In the genomic region with DNA sequence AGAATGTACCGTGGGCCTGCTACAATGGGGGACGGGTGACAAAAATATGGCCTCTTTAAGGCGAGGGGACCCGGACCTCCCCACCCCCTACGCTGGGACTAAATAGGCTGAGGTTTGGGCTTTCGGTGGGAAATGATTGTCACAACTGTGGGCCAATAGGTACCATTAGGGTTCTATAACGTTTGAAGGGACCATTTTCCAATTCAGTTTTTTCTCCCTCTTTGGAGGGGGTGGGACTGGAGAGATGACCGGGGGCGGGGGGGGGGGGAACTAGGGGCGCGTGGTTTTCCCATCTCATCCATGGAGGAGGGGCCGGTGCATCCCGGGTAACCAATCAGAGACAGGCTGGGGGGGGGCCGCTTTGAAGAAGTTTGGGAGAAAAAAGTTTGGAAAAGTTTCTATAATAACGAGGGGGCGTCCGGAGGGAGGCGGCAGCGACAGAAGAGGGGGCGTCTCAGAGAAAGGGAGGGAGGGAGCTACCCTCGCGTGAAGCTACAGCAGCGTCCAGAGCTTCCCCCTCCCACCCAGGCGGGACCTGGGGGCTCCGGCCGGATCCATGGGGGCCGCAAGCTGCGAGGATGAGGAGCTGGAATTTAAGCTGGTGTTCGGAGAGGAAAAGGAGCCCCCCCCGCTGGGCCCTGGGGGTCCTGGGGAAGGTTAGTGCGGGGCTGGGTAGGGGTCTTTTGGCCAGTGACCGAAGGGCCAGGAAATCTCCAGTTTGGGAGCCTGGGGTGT, we compare ENCODE assay signal across 9 mouse cellular contexts. TPM values are rescaled to one million over a fixed set of nuclear protein-coding genes. Genes with fewer than 3 reads are reported as not detected.
A peak's percentile ranks its signal among the peaks of the same experiment; 100 is the strongest.
DNase-seq lines count a peak whose midpoint lies in the region; ATAC-seq lines count a peak whose summit lies in the region.
"Had no signal": no experiment of that assay in that cellular context is flagged by ENCODE, and none has a peak within 500 bp of the region (broad histone marks: within the 10 kb centered on the region; RNA-seq: fewer than 3 reads in every experiment).

No protein-coding gene starts in this region.

- peak overlapping the region; percentile 97 for H3K27ac ChIP-seq in kidney, embryonic 14.5 days (ENCODE audit: low read depth, low read length)
- peak overlapping the region; percentile 98 for H3K27ac ChIP-seq in embryonic facial prominence, embryonic 10.5 days (replicated peaks)
- peak overlapping the region; percentile 94 for H3K27ac ChIP-seq in heart, embryonic 10.5 days
- peak overlapping the region; percentile 95 for H3K27ac ChIP-seq in midbrain, embryonic 10.5 days (replicated peaks)

- WGBS in kidney, embryonic 14.5 days, result under 1% methylated on average over 29 of the region's 32 CpGs
- WGBS in embryonic facial prominence, embryonic 10.5 days, result under 1% methylated on average over 32 of the region's 32 CpGs
- WGBS in heart, embryonic 10.5 days, result under 1% methylated on average over 31 of the region's 32 CpGs
- WGBS in midbrain, embryonic 10.5 days, result under 1% methylated on average over 32 of the region's 32 CpGs

- H3K4me1 ChIP-seq in kidney, embryonic 14.5 days (ENCODE audit: control insufficient read depth, insufficient read depth, low read length), result peaks cover 31% of the 10 kb centered on the region
- H3K4me1 ChIP-seq in embryonic facial prominence, embryonic 10.5 days, result peaks cover 70% of the 10 kb centered on the region
- peaks cover 54% of the 10 kb centered on the region for H3K4me1 ChIP-seq in heart, embryonic 10.5 days
- peaks cover 63% of the 10 kb centered on the region for H3K4me1 ChIP-seq in midbrain, embryonic 10.5 days

- ATAC-seq in kidney, embryonic 14.5 days (ENCODE audit: low FRiP score, low TSS enrichment), result peak; percentile 8
- ATAC-seq in megakaryocyte, adult 5-6 weeks (ENCODE audit: poor library complexity, severe bottlenecking), result no peak

- no peaks in the 10 kb centered on the region for H3K9me3 ChIP-seq in kidney, embryonic 14.5 days (ENCODE audit: control insufficient read depth, low read length)
- no peaks in the 10 kb centered on the region for H3K9me3 ChIP-seq in embryonic facial prominence, embryonic 10.5 days
- H3K9me3 ChIP-seq in heart, embryonic 10.5 days, result no peaks in the 10 kb centered on the region
- H3K9me3 ChIP-seq in midbrain, embryonic 10.5 days (replicated peaks), result no peaks in the 10 kb centered on the region

- peaks cover 10% of the 10 kb centered on the region for H3K36me3 ChIP-seq in kidney, embryonic 14.5 days (ENCODE audit: control insufficient read depth, insufficient read depth, low read length)
- peaks cover 35% of the 10 kb centered on the region for H3K36me3 ChIP-seq in embryonic facial prominence, embryonic 10.5 days (replicated peaks)
- peaks cover 12% of the 10 kb centered on the region for H3K36me3 ChIP-seq in heart, embryonic 10.5 days
- peaks cover 3% of the 10 kb centered on the region; the same call in 1 of the 2 replicates for H3K36me3 ChIP-seq in midbrain, embryonic 10.5 days

- H3K4me2 ChIP-seq in kidney, embryonic 14.5 days (replicated peaks; ENCODE audit: low read depth, low read length), result peak overlapping the region; percentile 81

- DNase-seq in kidney, adult 8-10 months, result no peak
- peak; percentile 89 for DNase-seq in embryonic facial prominence, embryonic 10.5 days (ENCODE audit: low spot score)
- no peak for DNase-seq in heart, embryonic 10.5 days (ENCODE audit: low spot score)
- DNase-seq in kidney, postnatal 14 days, result peak; percentile 75
- DNase-seq in midbrain, embryonic 10.5 days (ENCODE audit: low spot score), result peak; percentile 70
- DNase-seq in urinary bladder, postnatal 4 days (ENCODE audit: low spot score in 2 of 2), result peak; percentile 66 to 77

- no peaks in the 10 kb centered on the region for H3K27me3 ChIP-seq in kidney, embryonic 14.5 days (ENCODE audit: control insufficient read depth, insufficient read depth, low read length)
- peaks cover 28% of the 10 kb centered on the region for H3K27me3 ChIP-seq in embryonic facial prominence, embryonic 10.5 days (replicated peaks; ENCODE audit: low read depth, poor library complexity, severe bottlenecking)
- H3K27me3 ChIP-seq in heart, embryonic 10.5 days (ENCODE audit: insufficient read depth, poor library complexity, severe bottlenecking), result peaks cover 29% of the 10 kb centered on the region
- H3K27me3 ChIP-seq in midbrain, embryonic 10.5 days (ENCODE audit: low read depth, poor library complexity, severe bottlenecking), result peaks cover 48% of the 10 kb centered on the region

- peak overlapping the region; percentile 83 for H3K4me3 ChIP-seq in kidney, embryonic 14.5 days (ENCODE audit: low read length)
- peak overlapping the region; percentile 83 for H3K4me3 ChIP-seq in embryonic facial prominence, embryonic 10.5 days
- peak overlapping the region; percentile 75 for H3K4me3 ChIP-seq in heart, embryonic 10.5 days
- peak overlapping the region; percentile 75 for H3K4me3 ChIP-seq in midbrain, embryonic 10.5 days
- H3K4me3 ChIP-seq: erythroblast, embryonic 14.5 days had no signal

- H3K9ac ChIP-seq in kidney, embryonic 14.5 days (ENCODE audit: low read depth, low read length), result peak overlapping the region; percentile 80

RNA-seq across cellular contexts. Expression of a gene that starts 1.7 kb away (rescaled TPM):
- 26.3 and 33.8 TPM in 2 replicates for polyA plus RNA-seq in kidney, embryonic 14.5 days (2014; fragmentation: Nextera tagmentation; extraction: Ambion mirVana)
- polyA plus RNA-seq in embryonic facial prominence, embryonic 10.5 days (2016; fragmentation: Nextera tagmentation; extraction: Ambion mirVana), result 94.5 and 113 TPM in 2 replicates
- polyA plus RNA-seq in heart, embryonic 10.5 days (2016; fragmentation: Nextera tagmentation; extraction: Ambion mirVana), result 15.4 and 35.8 TPM in 2 replicates
- polyA plus RNA-seq in midbrain, embryonic 10.5 days (2016; fragmentation: Nextera tagmentation; extraction: Ambion mirVana), result 22.0 and 24.6 TPM in 2 replicates
- not detected in 2 replicates for total RNA-seq in megakaryocyte, adult 5-6 weeks (2015)
- not detected in 2 replicates for total RNA-seq in megakaryocyte, adult 5-6 weeks (2017)
- polyA plus RNA-seq: erythroblast, embryonic 14.5 days had no signal

RNA-seq across cellular contexts. Expression of a gene that starts 29.2 kb away (rescaled TPM):
- 11.0 and 15.6 TPM in 2 replicates for polyA plus RNA-seq in kidney, embryonic 14.5 days (2014; fragmentation: Nextera tagmentation; extraction: Ambion mirVana)
- polyA plus RNA-seq in embryonic facial prominence, embryonic 10.5 days (2016; fragmentation: Nextera tagmentation; extraction: Ambion mirVana), result 36.0 and 38.1 TPM in 2 replicates
- polyA plus RNA-seq in heart, embryonic 10.5 days (2016; fragmentation: Nextera tagmentation; extraction: Ambion mirVana), result 27.1 and 32.7 TPM in 2 replicates
- 22.3 and 25.1 TPM in 2 replicates for polyA plus RNA-seq in midbrain, embryonic 10.5 days (2016; fragmentation: Nextera tagmentation; extraction: Ambion mirVana)
- total RNA-seq in megakaryocyte, adult 5-6 weeks (2015), result 1.1 and 1.6 TPM in 2 replicates
- 1.4 and 1.5 TPM in 2 replicates for total RNA-seq in megakaryocyte, adult 5-6 weeks (2017)

RNA-seq across cellular contexts. Expression of a gene that starts 36.0 kb away (rescaled TPM):
- 38.1 and 43.3 TPM in 2 replicates for polyA plus RNA-seq in kidney, embryonic 14.5 days (2014; fragmentation: Nextera tagmentation; extraction: Ambion mirVana)
- polyA plus RNA-seq in embryonic facial prominence, embryonic 10.5 days (2016; fragmentation: Nextera tagmentation; extraction: Ambion mirVana), result 21.4 and 24.1 TPM in 2 replicates
- polyA plus RNA-seq in heart, embryonic 10.5 days (2016; fragmentation: Nextera tagmentation; extraction: Ambion mirVana), result 20.0 and 32.0 TPM in 2 replicates
- polyA plus RNA-seq in midbrain, embryonic 10.5 days (2016; fragmentation: Nextera tagmentation; extraction: Ambion mirVana), result 6.9 and 7.1 TPM in 2 replicates
- 79.0 and 82.5 TPM in 2 replicates for total RNA-seq in megakaryocyte, adult 5-6 weeks (2015)
- total RNA-seq in megakaryocyte, adult 5-6 weeks (2017), result 24.2 and 30.0 TPM in 2 replicates

RNA-seq across cellular contexts. Expression of a gene that starts 40.8 kb away (rescaled TPM):
- 7.8 and 10.4 TPM in 2 replicates for polyA plus RNA-seq in kidney, embryonic 14.5 days (2014; fragmentation: Nextera tagmentation; extraction: Ambion mirVana)
- 10.7 and 11.4 TPM in 2 replicates for polyA plus RNA-seq in embryonic facial prominence, embryonic 10.5 days (2016; fragmentation: Nextera tagmentation; extraction: Ambion mirVana)
- polyA plus RNA-seq in heart, embryonic 10.5 days (2016; fragmentation: Nextera tagmentation; extraction: Ambion mirVana), result 14.5 and 18.1 TPM in 2 replicates
- 5.4 and 6.5 TPM in 2 replicates for polyA plus RNA-seq in midbrain, embryonic 10.5 days (2016; fragmentation: Nextera tagmentation; extraction: Ambion mirVana)
- total RNA-seq in megakaryocyte, adult 5-6 weeks (2015), result not detected in 2 replicates
- 0.15 TPM in 1 of 2 replicates, not detected in the other for total RNA-seq in megakaryocyte, adult 5-6 weeks (2017)

RNA-seq across cellular contexts. Expression of a gene that starts 58.9 kb away (rescaled TPM):
- 0.23 TPM in 1 of 2 replicates, not detected in the other for polyA plus RNA-seq in kidney, embryonic 14.5 days (2014; fragmentation: Nextera tagmentation; extraction: Ambion mirVana)
- polyA plus RNA-seq in embryonic facial prominence, embryonic 10.5 days (2016; fragmentation: Nextera tagmentation; extraction: Ambion mirVana), result 0.10 and 0.35 TPM in 2 replicates
- 0.53 and 0.79 TPM in 2 replicates for polyA plus RNA-seq in heart, embryonic 10.5 days (2016; fragmentation: Nextera tagmentation; extraction: Ambion mirVana)
- polyA plus RNA-seq in midbrain, embryonic 10.5 days (2016; fragmentation: Nextera tagmentation; extraction: Ambion mirVana), result 0.25 and 0.30 TPM in 2 replicates
- total RNA-seq in megakaryocyte, adult 5-6 weeks (2015), result 41.4 and 46.4 TPM in 2 replicates
- total RNA-seq in megakaryocyte, adult 5-6 weeks (2017), result 57.4 and 68.0 TPM in 2 replicates

Comparison
In these comparisons a context has a peak if more than half of its experiments do, and no peak if none do; other contexts are left out.
1. DNase-seq: peak in embryonic facial prominence, embryonic 10.5 days (single experiment), kidney, postnatal 14 days (single experiment), midbrain, embryonic 10.5 days (single experiment) and urinary bladder, postnatal 4 days (2 of 2); none in kidney, adult 8-10 months (0 of 2) and heart, embryonic 10.5 days (single experiment).
2. Peak in every context shown above with its lines, with median percentiles within 50 percentile points of each other: H3K27ac ChIP-seq and H3K4me3 ChIP-seq.